Mouse (Mus musculus) embryo, embryonic 10.5 days (tissue): Measurements from ENCODE around the gene Ssu72.
"Not testable (repeated sequence)": the region's sequence is repeated elsewhere in the genome, so short reads cannot be mapped to it uniquely, and the experiment has no call there.

Source experiments
- DNase-seq: peaks from one replicate; pipeline ENCODE4 v3.0.0-alpha.2; 2015; ENCODE audit warnings: low spot score

Ssu72 gene

DNA sequence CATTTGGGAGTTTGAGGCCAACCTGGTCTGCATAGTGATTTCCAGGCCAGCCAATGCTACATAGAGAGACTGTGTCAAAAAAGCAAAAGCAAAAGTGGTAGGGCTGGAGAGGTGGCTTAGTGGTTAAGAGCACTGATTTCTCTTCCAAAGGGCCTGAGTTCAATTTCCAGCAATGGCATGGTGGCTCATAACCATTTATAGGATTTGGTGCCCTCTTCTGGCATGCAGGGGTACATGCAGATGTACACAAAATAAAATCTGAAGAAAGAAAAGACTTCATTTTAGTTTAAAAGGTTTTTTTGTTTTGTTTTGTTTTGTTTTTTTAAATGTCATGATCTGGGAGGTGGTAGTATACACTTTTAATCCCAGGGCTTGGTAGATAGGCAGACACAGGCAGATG is 4.2 kb upstream of the Ssu72 start:
- peak; percentile 60 for DNase-seq

DNA sequence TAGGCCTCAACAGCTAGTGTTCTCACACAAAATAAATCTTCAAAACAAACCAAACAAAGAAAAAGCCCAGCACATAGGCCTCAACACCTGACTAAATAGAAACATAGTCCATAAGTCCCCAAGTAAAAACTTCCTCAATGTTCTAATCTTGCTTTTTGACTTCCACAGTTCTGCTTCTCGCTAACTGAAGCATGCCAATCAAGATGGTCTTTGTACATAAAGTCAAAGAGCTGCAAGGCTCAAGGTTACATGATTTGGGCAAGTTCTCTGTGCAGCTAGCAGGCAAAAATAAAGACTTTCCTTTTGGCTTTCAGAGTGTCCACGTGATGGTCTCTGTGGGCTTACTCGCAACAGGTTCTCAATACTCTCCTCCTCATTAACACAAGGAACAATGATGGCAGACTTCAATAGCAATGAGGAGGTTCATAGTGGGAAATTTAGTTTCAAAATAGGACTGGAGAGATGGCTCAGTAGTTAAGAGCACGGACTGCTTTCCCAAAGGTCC is 1.1 kb upstream of the Ssu72 start:
- DNase-seq = no peak

DNA sequence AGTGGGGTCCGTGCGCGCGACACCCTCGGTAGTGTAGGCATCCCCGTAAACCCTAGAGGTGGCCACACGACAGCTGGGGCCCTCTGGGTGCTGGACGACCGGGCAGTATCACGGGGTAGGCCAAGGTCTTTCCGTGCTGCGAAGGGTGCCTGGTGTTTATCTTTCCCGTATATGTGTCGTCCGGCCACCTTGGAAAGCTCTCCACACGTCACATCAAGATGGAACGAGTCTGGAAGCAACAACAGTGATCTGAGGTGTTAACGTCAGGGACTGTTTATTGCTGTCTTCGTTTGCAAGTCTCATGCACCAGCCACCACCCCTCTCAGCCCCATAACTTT is 961 bp downstream of the Ssu72 start:
- peak; percentile 32 for DNase-seq

DNA sequence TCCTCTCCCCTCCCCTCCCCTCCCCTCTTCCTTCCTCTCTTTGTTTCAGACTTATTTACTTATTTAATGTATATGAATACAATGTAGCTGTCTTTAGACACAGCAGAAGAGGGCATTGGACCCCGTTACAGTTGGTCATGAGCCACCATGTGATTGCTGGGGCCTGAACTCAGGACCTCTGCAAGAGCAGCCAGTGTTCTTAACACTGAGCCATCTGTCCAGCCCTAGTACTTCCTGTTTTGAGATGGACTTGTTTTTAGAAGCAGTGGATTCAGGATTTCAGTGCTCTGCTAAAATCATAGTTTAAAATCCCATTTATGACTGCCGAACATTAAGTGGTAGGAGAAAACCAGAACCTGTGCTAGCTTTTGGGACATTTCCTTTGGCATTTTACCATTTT is 4.0 kb downstream of the Ssu72 start:
- DNase-seq = no peak

DNA sequence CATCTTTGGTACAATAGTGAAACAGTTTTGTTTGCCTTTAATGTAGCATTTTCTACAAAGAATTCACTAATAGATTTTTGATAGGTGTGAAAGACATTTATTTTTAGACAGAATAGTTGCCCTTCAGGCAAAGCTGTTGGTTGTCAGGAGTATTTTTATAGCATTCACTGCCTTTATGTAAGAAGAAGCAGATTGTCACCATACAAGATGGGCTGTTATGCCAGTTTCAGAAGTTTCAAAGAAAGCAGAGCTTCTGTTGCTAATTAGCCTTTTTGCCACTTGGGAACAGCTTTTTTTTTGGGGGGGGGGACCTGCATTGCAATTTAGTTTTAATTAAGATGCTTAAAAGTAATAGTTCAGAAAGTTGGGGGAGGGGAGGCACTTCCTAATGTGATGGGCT is 4.4 kb downstream of the Ssu72 start:
- no peak for DNase-seq

DNA sequence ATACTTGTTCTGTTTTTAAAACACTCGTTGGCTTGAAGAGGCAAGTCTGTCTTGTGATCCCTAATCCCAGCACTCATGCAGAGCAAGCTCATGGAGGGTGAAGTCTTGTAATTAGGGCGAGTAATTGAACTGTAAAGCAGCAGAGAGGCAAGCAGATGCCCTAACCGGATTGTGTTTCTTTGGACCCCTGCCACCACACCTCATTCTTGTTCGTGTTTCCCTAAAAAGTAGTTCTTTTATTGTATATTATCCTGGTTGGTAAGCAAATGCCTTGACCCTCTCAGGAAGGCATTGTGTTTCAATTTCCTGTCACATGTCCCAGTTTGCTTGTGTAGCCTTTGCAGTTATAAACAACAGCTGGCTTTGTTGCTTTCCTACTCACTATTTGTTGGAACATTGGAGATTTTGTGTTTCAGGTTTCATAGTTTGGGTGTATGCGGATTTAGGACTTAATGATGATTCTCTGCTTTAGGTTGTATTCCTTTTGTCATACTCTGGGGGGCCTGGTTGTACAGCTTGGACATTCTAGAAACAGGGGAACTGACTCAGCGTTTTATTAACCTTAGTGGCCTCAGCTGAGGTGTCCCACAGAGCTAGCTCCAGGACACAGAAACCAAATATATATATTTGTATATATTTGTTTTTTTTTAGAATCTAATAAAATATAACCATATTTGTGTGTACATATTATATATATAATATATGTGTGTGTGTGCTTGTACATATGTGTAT is 6.1 kb downstream of the Ssu72 start:
- no peak for DNase-seq

DNA sequence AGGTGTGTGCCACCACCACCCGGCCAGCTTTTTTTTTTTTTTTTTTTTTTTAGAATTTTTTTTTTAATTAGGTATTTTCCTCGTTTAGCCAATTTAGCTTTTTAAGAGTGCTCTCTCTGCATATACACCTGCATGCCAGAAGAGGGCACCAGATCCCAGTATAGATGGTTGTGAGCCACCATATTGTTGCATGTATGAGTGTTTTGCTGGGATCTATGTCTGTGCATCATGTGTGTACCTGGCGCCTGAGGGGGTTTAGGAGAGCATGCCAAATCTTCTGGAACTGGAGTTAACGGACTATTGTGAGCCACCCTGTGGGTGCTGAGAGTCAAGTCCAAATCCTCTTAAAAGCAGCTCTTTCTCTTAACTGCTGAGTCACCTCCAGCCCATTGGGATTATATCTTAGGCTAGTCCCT is 17.1 kb downstream of the Ssu72 start:
- peak; percentile 41 for DNase-seq

DNA sequence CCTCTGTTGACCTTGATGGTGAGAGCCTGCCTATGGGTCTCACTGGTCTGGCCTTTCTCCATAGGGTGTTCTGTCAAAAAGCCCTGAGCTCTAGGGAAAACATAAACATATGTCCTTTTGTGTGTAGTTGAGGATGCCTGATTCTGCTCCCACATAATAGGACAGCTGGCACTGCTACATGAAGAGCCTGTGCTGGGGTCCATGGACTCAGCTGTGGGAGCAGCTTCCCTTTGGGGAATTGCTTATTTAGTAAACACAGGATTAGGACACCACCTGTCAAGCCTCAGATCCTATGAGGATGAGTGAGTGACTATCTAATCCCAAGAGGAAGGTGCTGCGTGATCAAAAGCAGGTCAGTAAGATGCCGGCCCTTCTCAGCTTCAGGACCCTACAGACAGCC is 23.4 kb downstream of the Ssu72 start:
- DNase-seq = no peak

DNA sequence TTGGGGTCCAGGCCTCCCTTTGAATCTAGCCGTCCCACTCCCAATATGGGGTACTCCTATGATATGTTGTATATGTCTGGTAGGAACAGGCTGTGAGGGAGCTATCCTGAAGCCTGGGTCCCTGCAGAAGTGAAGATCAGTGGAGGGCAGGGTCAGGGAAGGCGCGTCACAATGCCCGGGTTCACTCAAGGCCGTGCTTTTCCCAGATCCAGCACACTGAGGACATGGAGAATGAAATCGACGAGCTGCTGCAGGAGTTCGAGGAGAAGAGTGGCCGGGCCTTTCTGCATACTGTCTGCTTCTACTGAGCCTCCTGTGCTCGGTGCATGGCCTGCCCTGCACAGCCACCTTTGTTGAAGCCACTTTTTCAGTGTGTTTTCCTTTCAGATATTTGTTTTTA is 28.7 kb downstream of the Ssu72 start:
- no peak for DNase-seq

DNA sequence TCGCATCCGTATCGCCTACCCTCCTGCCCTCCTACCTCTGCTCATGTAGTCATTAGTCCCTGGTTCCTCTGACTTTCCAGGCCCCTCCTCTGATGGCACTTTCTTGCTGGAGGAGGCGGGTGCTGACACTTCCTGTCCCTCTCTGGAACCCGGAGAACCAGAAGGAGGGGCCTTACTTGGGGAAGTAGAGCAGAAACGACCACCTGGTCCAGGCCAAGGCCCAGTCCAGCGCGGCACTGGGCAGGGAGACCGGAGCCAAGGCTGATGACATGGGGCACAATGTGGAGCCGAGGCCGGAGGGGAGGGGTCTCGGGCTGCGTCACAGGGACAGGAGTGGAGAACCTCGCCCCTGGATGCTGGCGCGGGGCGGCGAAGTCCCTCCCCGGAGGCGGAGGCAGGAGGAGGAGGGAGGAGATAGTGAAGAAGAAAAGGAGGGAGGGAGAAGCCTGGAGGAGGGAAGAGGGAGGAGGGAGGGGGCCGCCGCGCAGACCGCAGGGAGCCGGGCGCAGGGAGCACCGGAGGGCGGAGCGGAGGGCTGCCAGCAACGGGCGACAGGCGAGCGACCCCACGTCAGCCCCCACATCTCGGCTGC is 29.8 kb downstream of the Ssu72 start, which contains the start of gene Tmem240:
Gene Tmem240 (plus strand): TSS at position 451 of the 592 bp plus-strand sequence.
- DNase-seq = peak; percentile 94

DNA sequence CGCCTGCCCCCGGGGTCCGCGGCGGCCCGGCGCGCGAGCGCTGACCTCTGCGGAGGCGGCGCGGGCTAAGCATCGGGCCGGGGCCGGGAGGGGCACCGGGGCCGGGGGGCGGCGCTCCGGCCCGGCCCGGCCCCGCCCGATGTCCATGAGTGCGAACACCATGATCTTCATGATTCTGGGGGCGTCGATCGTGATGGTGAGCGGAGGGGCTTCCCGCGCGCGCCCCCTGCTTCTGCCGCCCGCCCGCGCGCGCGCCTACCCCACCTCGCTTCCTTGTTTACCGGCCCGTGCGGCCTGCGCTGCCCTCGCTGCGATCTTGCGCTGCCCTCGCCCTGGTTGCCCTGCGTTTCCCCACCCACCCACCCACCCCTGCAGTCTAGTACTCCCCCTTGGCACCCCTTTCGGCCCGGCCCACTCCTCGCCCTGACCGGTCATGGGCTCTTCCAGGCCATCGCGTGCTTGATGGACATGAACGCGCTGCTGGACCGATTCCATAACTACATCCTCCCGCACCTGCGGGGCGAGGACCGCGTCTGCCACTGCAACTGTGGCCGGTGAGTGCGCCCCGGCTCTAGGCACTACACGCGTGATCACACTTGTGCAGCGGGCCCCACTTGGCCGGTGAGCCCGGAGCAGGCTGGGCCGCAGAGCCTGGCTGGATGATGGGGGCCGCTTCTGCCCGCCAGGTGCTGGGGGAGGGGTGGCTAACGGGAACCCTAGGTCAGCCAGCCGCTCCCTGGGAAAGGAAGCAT is 30.5 kb downstream of the Ssu72 start:
- DNase-seq = peak; percentile 36

DNA sequence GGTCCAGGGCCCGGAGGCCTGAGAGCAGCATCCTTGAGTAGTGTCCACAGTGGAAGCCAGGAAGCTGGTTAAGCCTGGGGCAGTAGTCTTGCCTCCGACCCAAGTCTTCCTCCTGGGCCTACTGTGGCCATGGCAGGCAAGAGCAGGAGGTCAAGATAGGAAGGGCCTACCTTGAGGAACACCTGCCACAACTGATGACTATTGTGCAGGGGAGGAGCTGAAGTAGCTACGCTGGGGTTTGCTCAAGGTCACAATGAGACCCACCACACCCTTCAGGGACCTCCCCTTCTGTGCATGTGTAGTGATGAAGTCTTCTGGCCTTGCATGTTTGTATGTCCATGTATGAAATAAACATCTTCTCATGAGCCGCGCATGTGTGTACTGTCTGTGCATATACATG is 31.2 kb downstream of the Ssu72 start:
- no peak for DNase-seq

DNA sequence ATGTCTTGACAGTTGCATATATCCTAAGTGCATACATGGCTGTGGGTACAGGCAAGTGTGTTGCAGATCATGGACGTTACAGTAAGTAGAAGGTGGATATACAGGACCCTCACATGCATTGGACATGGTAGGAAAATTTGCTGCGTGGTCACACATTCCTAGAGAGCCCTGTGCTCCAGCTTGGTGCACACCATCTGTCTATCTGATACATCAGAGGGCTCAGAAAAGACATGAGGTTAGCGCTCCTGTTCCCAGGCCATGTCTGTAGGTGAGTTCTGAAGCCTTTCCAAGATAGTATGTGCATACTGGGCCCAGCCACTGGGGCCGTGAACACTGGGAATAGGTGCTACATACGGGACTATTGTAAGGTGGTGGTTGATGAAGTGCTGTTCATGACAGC is 31.8 kb downstream of the Ssu72 start:
- DNase-seq = no peak

DNA sequence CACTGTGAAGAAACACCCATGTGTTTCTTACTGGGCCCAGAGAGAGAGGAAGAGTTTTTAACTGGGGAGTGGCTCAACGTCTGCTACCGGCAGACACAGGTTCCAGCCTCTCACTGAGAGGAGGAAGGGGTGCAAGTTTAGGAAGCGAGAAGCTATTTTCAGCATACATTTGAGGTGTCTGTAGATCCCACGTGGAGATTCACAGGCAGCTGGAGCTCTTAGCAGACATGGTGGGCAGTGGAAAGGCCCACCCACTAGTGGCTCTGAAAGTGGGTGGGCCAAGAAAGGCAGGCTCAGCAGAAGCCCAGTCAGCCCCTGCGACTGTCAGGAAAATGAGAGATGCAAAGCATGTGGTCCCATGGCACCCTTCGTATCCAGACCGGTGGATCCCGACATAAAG is 33.7 kb downstream of the Ssu72 start:
- DNase-seq = no peak

DNA sequence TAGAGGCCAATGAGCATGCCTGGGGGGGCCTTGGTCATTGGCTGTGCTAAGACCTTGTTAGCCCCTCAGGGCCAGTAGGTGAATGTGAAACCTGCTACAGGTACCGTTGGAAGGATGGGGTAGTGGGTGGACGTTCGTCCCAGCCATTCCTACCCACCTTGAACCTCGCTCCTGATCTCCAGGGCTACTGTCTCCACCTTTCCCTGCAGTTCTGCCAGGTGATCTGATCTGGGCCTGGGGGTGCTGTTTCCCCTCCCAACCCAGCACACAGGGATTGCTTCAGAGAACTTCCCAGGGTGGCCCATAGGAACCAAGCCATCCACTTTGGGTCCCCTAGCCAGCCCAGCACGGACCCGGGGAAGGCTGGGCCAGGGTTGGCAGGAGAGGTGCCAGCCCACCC is 34.6 kb downstream of the Ssu72 start:
- no peak for DNase-seq

DNA sequence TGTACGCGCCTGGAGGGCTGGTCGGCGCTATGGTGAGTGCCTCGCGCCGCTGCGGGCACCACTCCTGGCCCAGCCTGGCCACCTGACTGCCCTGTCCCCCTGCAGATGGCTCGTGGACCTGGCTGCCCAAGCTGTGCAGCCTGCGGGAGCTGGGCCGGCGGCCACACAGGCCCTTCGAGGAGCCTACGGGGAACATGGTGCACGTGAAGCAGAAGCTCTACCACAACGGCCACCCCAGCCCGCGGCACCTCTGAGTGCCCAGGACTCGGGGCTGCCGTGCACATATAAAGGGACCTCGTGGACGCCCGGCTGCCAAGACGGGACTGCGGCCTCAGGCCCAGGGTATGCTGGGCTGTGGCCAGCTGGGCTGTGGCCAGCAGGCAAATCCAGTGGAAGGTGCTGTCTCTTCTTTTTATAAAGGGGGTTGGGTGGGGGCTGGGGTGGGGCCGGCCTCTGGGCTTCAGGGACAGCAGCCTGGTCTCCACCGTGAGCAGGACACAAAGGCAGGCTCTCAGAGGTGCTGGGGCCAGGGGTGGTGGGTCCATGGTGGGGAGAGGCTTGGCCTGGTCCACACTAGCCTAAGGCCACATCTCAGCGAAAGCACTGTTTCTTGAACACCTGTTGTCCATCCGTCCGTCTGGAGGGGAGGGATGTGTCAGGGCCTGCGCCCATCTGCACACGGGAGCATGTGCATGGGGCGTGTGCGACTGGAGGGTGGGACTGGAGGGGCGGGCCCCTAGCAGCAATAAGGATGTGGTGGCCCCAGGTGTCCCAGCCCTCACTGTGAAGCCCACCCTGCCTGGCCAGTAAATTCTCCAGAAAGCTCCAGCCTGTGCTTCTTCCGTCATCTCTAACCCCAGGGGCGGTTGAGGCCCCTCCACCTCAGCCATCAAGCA is 35.4 kb downstream of the Ssu72 start:
- no peak for DNase-seq

DNA sequence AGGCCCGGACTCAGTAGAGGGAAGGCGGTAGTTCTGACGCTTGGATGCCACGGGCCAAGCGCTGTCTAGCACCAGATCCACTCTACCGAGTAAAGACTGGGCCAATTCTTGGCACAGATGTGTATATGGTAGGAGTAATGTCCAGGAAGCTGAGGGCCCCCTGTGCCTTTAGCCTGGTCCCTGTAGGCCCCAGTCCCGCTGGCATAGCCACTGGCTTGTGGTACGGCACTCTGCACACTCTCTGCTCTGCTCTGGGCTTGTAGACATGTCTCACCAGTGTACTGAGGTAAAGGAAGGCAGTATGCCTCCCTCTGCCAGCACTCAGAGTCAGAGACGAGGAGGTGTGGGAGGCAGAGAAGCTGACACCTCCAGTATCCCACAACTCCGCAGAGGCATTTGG is 36.1 kb downstream of the Ssu72 start:
- DNase-seq = not testable (repeated sequence)

DNA sequence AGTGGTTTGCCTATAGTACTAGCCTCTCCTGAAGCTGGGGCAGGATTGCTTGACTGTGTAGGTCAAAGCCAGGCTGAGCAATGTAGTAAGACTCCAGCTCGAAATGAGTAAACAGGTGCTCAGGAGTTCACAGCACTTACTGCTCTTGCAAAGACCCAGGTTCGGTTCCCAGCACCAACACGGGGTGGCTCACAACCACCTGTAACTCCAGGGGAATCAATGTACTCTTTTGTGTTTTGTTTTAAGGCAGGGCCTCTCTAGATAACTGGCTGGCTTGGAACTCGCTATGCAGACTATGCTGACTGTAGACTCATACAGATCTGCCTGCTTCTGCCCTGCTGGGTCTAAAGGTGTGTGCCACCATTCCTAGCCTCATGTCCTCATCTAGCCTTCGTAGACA is 38.1 kb downstream of the Ssu72 start:
- no peak for DNase-seq

DNA sequence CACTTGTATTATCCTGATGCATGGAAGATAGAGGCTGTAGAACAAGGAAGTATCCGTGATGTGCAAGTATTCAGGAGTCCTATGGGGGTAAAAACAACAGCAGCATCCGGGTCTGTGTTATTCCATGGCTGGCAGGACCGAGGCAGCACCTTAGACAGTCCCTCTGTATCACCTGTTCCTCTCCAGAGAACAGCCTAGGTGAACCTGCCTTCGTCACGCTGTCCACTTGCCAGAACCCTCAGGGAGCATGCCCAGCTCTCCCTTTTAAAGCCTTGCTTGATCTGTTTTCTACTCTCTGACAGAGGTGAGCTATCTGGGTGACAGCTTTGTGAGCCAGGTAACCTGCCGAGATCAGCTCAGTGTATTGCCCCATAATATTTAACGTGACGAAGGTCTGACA is 39.9 kb downstream of the Ssu72 start:
- no peak for DNase-seq

DNA sequence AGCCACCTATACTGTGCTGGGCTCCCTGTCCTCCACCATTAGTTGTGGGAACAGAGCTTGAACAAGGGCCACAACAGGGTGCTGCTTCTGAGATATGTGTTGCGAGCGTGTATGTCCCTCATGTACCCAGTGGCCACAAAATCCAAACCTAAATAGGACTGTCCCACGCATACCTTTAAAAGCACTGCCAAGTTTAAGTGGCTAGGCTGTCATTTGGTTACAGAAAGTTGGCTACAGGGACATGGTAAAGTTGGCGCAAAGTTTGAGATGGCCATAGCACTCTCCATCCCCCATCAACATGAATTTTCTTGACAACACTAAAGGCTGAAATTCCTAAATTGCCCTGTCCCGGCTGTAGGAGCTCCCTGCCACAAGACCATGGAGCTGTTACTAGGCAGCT is 40.5 kb downstream of the Ssu72 start:
- no peak for DNase-seq

DNA sequence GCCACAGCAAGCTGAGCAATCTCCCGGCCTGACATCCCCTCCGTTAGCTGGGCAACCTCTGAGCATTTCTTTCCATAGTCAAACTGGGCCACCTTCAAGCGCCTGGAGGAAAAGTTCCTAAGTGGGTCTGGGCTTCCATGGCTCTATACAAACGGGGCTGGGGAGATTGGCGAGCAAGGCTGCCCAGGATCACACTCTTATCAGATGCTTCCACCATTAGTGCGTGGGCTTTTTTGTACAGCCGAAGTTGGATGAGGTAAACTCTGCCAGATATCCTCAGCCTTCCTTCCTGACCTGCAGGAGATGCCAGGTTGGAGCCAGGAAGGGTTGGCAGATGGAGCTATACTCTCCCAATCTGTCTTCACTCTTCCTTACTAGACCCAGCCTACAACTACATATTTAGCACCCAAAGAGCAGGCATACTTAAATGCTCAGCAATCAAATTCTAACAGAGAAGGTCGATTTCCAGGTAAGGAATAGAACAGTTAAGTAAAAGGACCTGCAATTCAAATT is 41.5 kb downstream of the Ssu72 start:
- no peak for DNase-seq
